Mouse (Mus musculus) erythroblast, embryonic 14.5 days (primary cell): ENCODE measurements around the gene Lrch1.

Experiments
- GATA1 ChIP-seq: IDR thresholded peaks from 2 replicates; pipeline ENCODE4 v1.6.1; 2012; ENCODE audit warnings: low read length, inconsistent platforms, mixed read lengths
- TAL1 ChIP-seq: IDR thresholded peaks from 3 replicates; pipeline ENCODE4 v1.6.1; 2012; ENCODE audit warnings: low read length, inconsistent platforms, mixed read lengths

DNA sequence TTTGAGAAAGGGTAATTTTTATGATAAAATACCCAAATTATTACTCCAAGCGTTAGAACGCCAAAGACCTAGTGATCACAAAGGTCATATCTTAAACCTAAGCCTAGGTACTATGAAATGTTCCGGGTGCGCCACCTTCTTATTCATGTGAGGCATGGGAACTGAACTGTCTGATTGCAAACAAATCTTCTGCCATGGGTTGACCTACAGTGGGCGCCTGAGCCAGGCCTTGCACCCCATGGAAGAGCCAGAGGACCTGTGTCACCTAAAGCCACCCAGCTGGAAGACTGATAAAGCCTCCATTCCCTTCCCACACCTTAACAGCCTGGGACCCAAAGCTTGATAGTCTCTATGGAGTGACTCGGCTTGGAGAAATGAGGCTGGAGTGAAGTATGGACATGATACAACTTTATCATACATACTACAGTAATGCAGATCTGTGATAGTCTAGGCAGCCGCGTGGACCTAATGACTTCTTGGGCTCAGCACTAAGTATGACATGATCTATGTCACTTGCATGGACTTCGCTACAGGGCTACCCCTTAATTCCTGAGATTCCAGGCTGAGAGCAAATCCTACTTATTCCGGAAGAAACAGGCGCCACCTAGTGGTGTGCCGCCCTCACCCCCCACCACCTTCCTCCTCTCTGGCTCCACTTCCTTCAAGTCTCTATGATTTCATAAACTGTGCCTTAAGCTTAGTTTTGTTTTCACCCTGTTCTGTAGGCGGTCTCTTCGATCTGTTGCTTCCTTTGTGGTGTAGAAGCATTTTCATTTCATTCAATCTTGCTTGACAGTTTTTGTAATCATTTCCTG, 957 bp upstream of the Lrch1 start:
- TF ChIP-seq TAL1 (no peak), GATA1 (no peak)
